In genomic region chr13:45493846-45494245, GRCm38 (mm10) we compare ENCODE assay signal across 8 mouse cellular contexts. TPM values are rescaled to one million over a fixed set of nuclear protein-coding genes. Genes with fewer than 3 reads are reported as not detected.
A peak's percentile ranks its signal among the peaks of the same experiment; 100 is the strongest.
DNase-seq lines count a peak whose midpoint lies in the region; ATAC-seq and TF ChIP-seq lines count a peak whose summit lies in the region.

No protein-coding gene starts in this region.

- no peak for DNase-seq in kidney, adult 2 months
- DNase-seq in embryo, embryonic 9.5 days (ENCODE audit: extremely low spot score): peak; percentile 17
- DNase-seq in hindbrain, embryonic 14.5 days (ENCODE audit: low spot score): no peak
- no peak for DNase-seq in gastrocnemius, postnatal 36 days
- no peak for DNase-seq in kidney, postnatal 4 days

- peak overlapping the region; percentile 41 for H3K4me2 ChIP-seq in kidney, embryonic 15.5 days
- H3K4me2 ChIP-seq in hindbrain, embryonic 14.5 days (replicated peaks): peak overlapping the region; percentile 36
- H3K4me2 ChIP-seq in neural tube, embryonic 13.5 days: peak overlapping the region; percentile 42

- intact Hi-C loops in gastrocnemius, postnatal 36 days (cut with DNase I): no loop called here

- ATAC-seq in kidney, embryonic 15.5 days (replicated peaks; ENCODE audit: low FRiP score): no peak
- ATAC-seq in hindbrain, embryonic 14.5 days (ENCODE audit: low FRiP score): no peak
- no peak for ATAC-seq in neural tube, embryonic 13.5 days (ENCODE audit: low read depth)
- ATAC-seq in activated CD4-positive, CD25-positive, alpha-beta regulatory T cell, adult 4 months: no peak

- WGBS in kidney, embryonic 15.5 days: 46% methylated on average over 10 of the region's 10 CpGs
- 56% methylated on average over 10 of the region's 10 CpGs for WGBS in kidney, adult 2 months
- 41% methylated on average over 10 of the region's 10 CpGs for WGBS in hindbrain, embryonic 14.5 days
- WGBS in neural tube, embryonic 13.5 days: 44% methylated on average over 10 of the region's 10 CpGs

- H3K9me3 ChIP-seq in kidney, embryonic 15.5 days (replicated peaks): no peaks in the 10 kb centered on the region
- no peaks in the 10 kb centered on the region for H3K9me3 ChIP-seq in hindbrain, embryonic 14.5 days (ENCODE audit: control insufficient read depth, low read length)
- H3K9me3 ChIP-seq in neural tube, embryonic 13.5 days: no peaks in the 10 kb centered on the region

- no peak for TF ChIP-seq POLR2A in kidney, adult 2 months (IDR thresholded peaks at IDR 0.05; ENCODE audit: low read depth, low read length)

- peaks cover 2% of the 10 kb centered on the region; the same call in 1 of the 2 replicates for H3K4me1 ChIP-seq in kidney, embryonic 15.5 days
- no peaks in the 10 kb centered on the region for H3K4me1 ChIP-seq in kidney, adult 2 months (ENCODE audit: control insufficient read depth, insufficient read depth, low read length)
- H3K4me1 ChIP-seq in hindbrain, embryonic 14.5 days (replicated peaks; ENCODE audit: control insufficient read depth, insufficient read depth, low read length): no peaks in the 10 kb centered on the region
- H3K4me1 ChIP-seq in neural tube, embryonic 13.5 days (replicated peaks): no peaks in the 10 kb centered on the region

- no peak for TF ChIP-seq CTCF in kidney, adult 2 months (conservative IDR thresholded peaks at IDR 0.05; ENCODE audit: insufficient read depth, insufficient read length, low read depth, low read length)

- no peak overlapping the region for H3K4me3 ChIP-seq in kidney, embryonic 15.5 days (replicated peaks)
- H3K4me3 ChIP-seq in kidney, adult 2 months (ENCODE audit: insufficient read depth, low read depth, low read length): no peak overlapping the region
- peak overlapping the region; percentile 13 for H3K4me3 ChIP-seq in hindbrain, embryonic 14.5 days (replicated peaks; ENCODE audit: low read length)
- H3K4me3 ChIP-seq in neural tube, embryonic 13.5 days: peak overlapping the region; percentile 16; the same call in 1 of the 2 replicates

- no peak overlapping the region for H3K27ac ChIP-seq in kidney, embryonic 15.5 days
- no peak overlapping the region for H3K27ac ChIP-seq in kidney, adult 2 months (ENCODE audit: insufficient read depth, low read depth, low read length)
- H3K27ac ChIP-seq in hindbrain, embryonic 14.5 days: no peak overlapping the region
- no peak overlapping the region for H3K27ac ChIP-seq in neural tube, embryonic 13.5 days (replicated peaks)

- no peaks in the 10 kb centered on the region for H3K36me3 ChIP-seq in kidney, embryonic 15.5 days
- H3K36me3 ChIP-seq in kidney, adult 2 months (ENCODE audit: control insufficient read depth, insufficient read depth, low read length): no peaks in the 10 kb centered on the region
- H3K36me3 ChIP-seq in hindbrain, embryonic 14.5 days (replicated peaks; ENCODE audit: control insufficient read depth, insufficient read depth): no peaks in the 10 kb centered on the region
- no peaks in the 10 kb centered on the region for H3K36me3 ChIP-seq in neural tube, embryonic 13.5 days

- no peaks in the 10 kb centered on the region for H3K27me3 ChIP-seq in kidney, embryonic 15.5 days
- no peaks in the 10 kb centered on the region for H3K27me3 ChIP-seq in kidney, adult 2 months (replicated peaks; ENCODE audit: control insufficient read depth, insufficient read depth, low read length)
- H3K27me3 ChIP-seq in hindbrain, embryonic 14.5 days (ENCODE audit: control insufficient read depth, insufficient read depth, low read length): no peaks in the 10 kb centered on the region
- no peaks in the 10 kb centered on the region for H3K27me3 ChIP-seq in neural tube, embryonic 13.5 days

- no peak overlapping the region for H3K9ac ChIP-seq in kidney, embryonic 15.5 days
- H3K9ac ChIP-seq in hindbrain, embryonic 14.5 days: no peak overlapping the region; the same call in 1 of the 2 replicates
- H3K9ac ChIP-seq in neural tube, embryonic 13.5 days: no peak overlapping the region

RNA-seq across cellular contexts. Expression of gene Gmpr, which starts 13.4 kb away (rescaled TPM):
- 49.9 and 52.1 TPM in 2 replicates for polyA plus RNA-seq in kidney, embryonic 15.5 days (2015; fragmentation: Nextera tagmentation; extraction: Ambion mirVana)
- 128 and 131 TPM in 2 replicates for polyA plus RNA-seq in kidney, adult 2 months (2012; rRNA removed)
- 35.5 and 39.5 TPM in 2 replicates for polyA plus RNA-seq in hindbrain, embryonic 14.5 days (2014; fragmentation: Nextera tagmentation; extraction: Ambion mirVana)
- 39.2 and 41.7 TPM in 2 replicates for polyA plus RNA-seq in neural tube, embryonic 13.5 days (2015; fragmentation: Nextera tagmentation; extraction: Ambion mirVana)
- total RNA-seq in gastrocnemius, postnatal 36 days (2021): 100 to 1,000 TPM; 157 to 197 TPM
- not detected for polyA plus RNA-seq in activated CD4-positive, CD25-positive, alpha-beta regulatory T cell, adult 4 months (2017; shearing (Covaris generic))

Comparison
In these comparisons a context has a peak if more than half of its experiments do, and no peak if none do; other contexts are left out.
1. H3K4me3 ChIP-seq: peak in hindbrain, embryonic 14.5 days (single experiment) and neural tube, embryonic 13.5 days (single experiment); none in kidney, embryonic 15.5 days (single experiment) and kidney, adult 2 months (single experiment).
2. RNA of gene Gmpr, which starts 13.4 kb away (polyA plus RNA-seq): 128 to 131 TPM in kidney, adult 2 months, 49.9 to 52.1 TPM in kidney, embryonic 15.5 days, 39.2 to 41.7 TPM in neural tube, embryonic 13.5 days and 35.5 to 39.5 TPM in hindbrain, embryonic 14.5 days; not detected in activated CD4-positive, CD25-positive, alpha-beta regulatory T cell, adult 4 months; every median in the first group is over 10 times any median in the second.
3. Peak in every context shown above with its lines, with median percentiles within 50 percentile points of each other: H3K4me2 ChIP-seq.